Mouse (Mus musculus): Measurements from ENCODE around the gene Astl. TPM values are rescaled to one million over a fixed set of nuclear protein-coding genes. Genes with fewer than 3 reads are reported as not detected.
"Not testable (repeated sequence)": the region's sequence is repeated elsewhere in the genome, so short reads cannot be mapped to it uniquely, and the experiment has no call there.

The Astl gene
- polyA plus RNA-seq (2015; fragmentation: Nextera tagmentation; extraction: Ambion mirVana): not detected in 2 replicates

- no peak for TF ChIP-seq EP300 (IDR thresholded peaks at IDR 0.05)
- TF ChIP-seq CTCF (IDR thresholded peaks at IDR 0.05): no peak
- Histone ChIP-seq H3K4me2 (replicated peaks; ENCODE audit: low read depth, low read length) (0 out of 2 replicates have a peak within 1 kb of the TSS, but pooled peaks have one; percentile 83), H3K4me1 (ENCODE audit: insufficient read depth, low read depth, low read length) (no peaks in the 10 kb centered on the region), H3K36me3 (ENCODE audit: insufficient read depth, low read length) (no peaks in the 10 kb centered on the region), H3K9me3 (ENCODE audit: low read length) (no peaks in the 10 kb centered on the region), H3K27ac (ENCODE audit: low read length) (no peak within 1 kb of the TSS), H3K27me3 (replicated peaks; ENCODE audit: insufficient read depth, low read length) (no peaks in the 10 kb centered on the region; the same call in 1 of the 2 replicates), H3K9ac (replicated peaks; ENCODE audit: low read depth) (no peak within 1 kb of the TSS), H3K4me3 (ENCODE audit: low read depth, low read length) (no peak within 1 kb of the TSS)
- 80% methylated on average over 4 of the region's 4 CpGs for WGBS
- DNase-seq (ENCODE audit: low spot score) (no peak), ATAC-seq (no peak)
These were observed at the start of gene Astl for GRCm38 (mm10) chr2:127338416-127338815. Gene Astl, plus strand, starts transcription at chr2:127338639.

DNA sequence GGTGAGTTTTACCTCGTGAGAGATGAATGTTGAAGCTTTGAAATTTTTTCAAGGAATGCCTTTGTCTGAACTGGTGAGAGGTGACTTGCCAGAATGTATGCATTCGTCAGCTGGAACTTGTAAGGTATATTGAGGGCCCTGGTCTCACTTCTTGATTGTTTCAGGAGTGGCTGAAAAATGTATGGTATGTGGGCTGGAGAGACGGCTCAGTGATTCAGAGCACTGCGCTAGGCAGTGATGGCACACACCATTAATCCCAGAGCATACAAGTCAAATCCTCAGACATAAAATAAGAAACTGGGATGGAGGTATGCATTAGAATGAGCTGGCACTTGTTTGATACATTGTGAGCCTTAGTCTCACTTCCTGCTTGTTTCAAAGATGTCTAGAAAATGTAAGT, 46.2 kb upstream of the Astl start:
- no peaks in the 10 kb centered on the region for H3K4me1 ChIP-seq (ENCODE audit: insufficient read depth, low read depth, low read length)
- peaks cover 18% of the 10 kb centered on the region for H3K36me3 ChIP-seq (ENCODE audit: insufficient read depth, low read length)

DNA sequence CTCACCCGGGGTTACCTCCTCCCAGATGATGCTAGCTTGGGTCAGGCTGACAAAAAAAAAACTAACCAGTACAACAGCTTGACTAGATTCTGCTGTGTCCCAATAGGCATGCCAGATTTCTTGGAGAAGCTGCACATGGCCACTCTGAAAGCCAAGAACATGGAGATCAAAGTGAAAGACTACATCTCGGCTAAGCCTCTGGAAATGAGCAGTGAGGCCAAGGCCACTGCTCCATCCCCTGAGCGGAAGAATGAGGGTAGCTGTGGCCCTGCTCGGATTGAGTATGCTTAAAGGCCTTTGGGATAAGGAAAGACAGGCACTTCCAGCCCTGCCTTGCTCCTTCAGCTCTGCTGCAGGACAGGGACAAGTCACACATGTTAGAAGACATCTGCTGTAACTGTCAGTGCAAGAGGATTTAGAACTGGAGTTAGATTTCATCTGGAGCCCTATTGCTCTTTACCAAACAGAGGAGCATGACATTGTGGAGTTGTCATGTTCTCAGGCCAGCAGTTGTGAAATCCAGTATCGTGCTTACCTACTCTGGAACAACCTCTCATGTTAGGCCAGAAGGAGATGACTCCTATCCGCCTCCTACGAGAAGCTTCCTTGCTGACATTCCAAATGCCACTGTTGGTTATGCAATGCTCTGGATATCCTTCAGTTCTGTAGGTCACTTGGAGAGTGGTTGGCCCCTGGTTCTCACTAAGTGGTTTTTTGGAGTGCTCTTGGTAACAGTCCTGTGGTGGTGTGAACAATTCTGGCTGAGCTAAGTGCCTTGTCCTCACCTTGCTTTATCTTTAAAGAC, 41.2 kb upstream of the Astl start:
- WGBS: 79% methylated on average over 7 of the region's 7 CpGs
- ATAC-seq (peak; percentile 44; the same call in 1 of the 2 replicates), DNase-seq (ENCODE audit: low spot score) (peak; percentile 22)
- H3K9me3 ChIP-seq (ENCODE audit: low read length): no peaks in the 10 kb centered on the region
- no peaks in the 10 kb centered on the region for H3K4me1 ChIP-seq (ENCODE audit: insufficient read depth, low read depth, low read length)
- peaks cover 28% of the 10 kb centered on the region for H3K36me3 ChIP-seq (ENCODE audit: insufficient read depth, low read length)
- H3K4me2 ChIP-seq (replicated peaks; ENCODE audit: low read depth, low read length): no peak overlapping the region
- H3K27ac ChIP-seq (ENCODE audit: low read length): no peak overlapping the region
- no peak for TF ChIP-seq CTCF (IDR thresholded peaks at IDR 0.05)
- TF ChIP-seq EP300 (IDR thresholded peaks at IDR 0.05): peak; percentile 34; the same call in 1 of the 2 replicates
- no peak overlapping the region for H3K4me3 ChIP-seq (ENCODE audit: low read depth, low read length)
- no peak overlapping the region for H3K9ac ChIP-seq (replicated peaks; ENCODE audit: low read depth)
- no peaks in the 10 kb centered on the region for H3K27me3 ChIP-seq (replicated peaks; ENCODE audit: insufficient read depth, low read length)

More for the DNA sequence above, 46.2 kb upstream of the Astl start:
- ATAC-seq (peak; percentile 37; the same call in 1 of the 2 replicates), DNase-seq (ENCODE audit: low spot score) (no peak)
- Histone ChIP-seq H3K4me2 (replicated peaks; ENCODE audit: low read depth, low read length) (no peak overlapping the region), H3K9ac (replicated peaks; ENCODE audit: low read depth) (no peak overlapping the region), H3K9me3 (ENCODE audit: low read length) (no peaks in the 10 kb centered on the region), H3K27me3 (replicated peaks; ENCODE audit: insufficient read depth, low read length) (no peaks in the 10 kb centered on the region), H3K4me3 (ENCODE audit: low read depth, low read length) (no peak overlapping the region), H3K27ac (ENCODE audit: low read length) (no peak overlapping the region)
- TF ChIP-seq CTCF (IDR thresholded peaks at IDR 0.05) (no peak), EP300 (IDR thresholded peaks at IDR 0.05) (no peak; the same call in 1 of the 2 replicates)
- WGBS: 52% methylated on average over 4 of the region's 4 CpGs

- DNase-seq (ENCODE audit: low spot score): no peak
- TF ChIP-seq CTCF (IDR thresholded peaks at IDR 0.05) (no peak), EP300 (IDR thresholded peaks at IDR 0.05) (no peak)
- no peak overlapping the region for H3K4me2 ChIP-seq (replicated peaks; ENCODE audit: low read depth, low read length)
- WGBS: 94% methylated on average over 1 of the region's 1 CpGs
- no peaks in the 10 kb centered on the region for H3K9me3 ChIP-seq (ENCODE audit: low read length)
- H3K4me3 ChIP-seq (ENCODE audit: low read depth, low read length): no peak overlapping the region
- no peaks in the 10 kb centered on the region for H3K4me1 ChIP-seq (ENCODE audit: insufficient read depth, low read depth, low read length)
- H3K27ac ChIP-seq (ENCODE audit: low read length): no peak overlapping the region
- ATAC-seq: no peak
- H3K27me3 ChIP-seq (replicated peaks; ENCODE audit: insufficient read depth, low read length): no peaks in the 10 kb centered on the region
- H3K36me3 ChIP-seq (ENCODE audit: insufficient read depth, low read length): peaks cover 28% of the 10 kb centered on the region
- no peak overlapping the region for H3K9ac ChIP-seq (replicated peaks; ENCODE audit: low read depth)
These were observed 40.4 kb upstream of the Astl start for GRCm38 (mm10) chr2:127298056-127298455.

- no peak overlapping the region for H3K27ac ChIP-seq (ENCODE audit: low read length)
- no peaks in the 10 kb centered on the region for H3K4me1 ChIP-seq (ENCODE audit: insufficient read depth, low read depth, low read length)
- no peaks in the 10 kb centered on the region for H3K27me3 ChIP-seq (replicated peaks; ENCODE audit: insufficient read depth, low read length)
- peaks cover 23% of the 10 kb centered on the region; the same call in 1 of the 2 replicates for H3K36me3 ChIP-seq (ENCODE audit: insufficient read depth, low read length)
- no peak for TF ChIP-seq CTCF (IDR thresholded peaks at IDR 0.05)
- TF ChIP-seq EP300 (IDR thresholded peaks at IDR 0.05): no peak
- no peak overlapping the region for H3K4me3 ChIP-seq (ENCODE audit: low read depth, low read length)
- DNase-seq (ENCODE audit: low spot score) (no peak), ATAC-seq (no peak)
- no peak overlapping the region for H3K4me2 ChIP-seq (replicated peaks; ENCODE audit: low read depth, low read length)
- H3K9me3 ChIP-seq (ENCODE audit: low read length): no peaks in the 10 kb centered on the region
- no peak overlapping the region for H3K9ac ChIP-seq (replicated peaks; ENCODE audit: low read depth)
- 78% methylated on average over 3 of the region's 3 CpGs for WGBS
These were observed 37.7 kb upstream of the Astl start for GRCm38 (mm10) chr2:127300701-127301100.

DNA sequence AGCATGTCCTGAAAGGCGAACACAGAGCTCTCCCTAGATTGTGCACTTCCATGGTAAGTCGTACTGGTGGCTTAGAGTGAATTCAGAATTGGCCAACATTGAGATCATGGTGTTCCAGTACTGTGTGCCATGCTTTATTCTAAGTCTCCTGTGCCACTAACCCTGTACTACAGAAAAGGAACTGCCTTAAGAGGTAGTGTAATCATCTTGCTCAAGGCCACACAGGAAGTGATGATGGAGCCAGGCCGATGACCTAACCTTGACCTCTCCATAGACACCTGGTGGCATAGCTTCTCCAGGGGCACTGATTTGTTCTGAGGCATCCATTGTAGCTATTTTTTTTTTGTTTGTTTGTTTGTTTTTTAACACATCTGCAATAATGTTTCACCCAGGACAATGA, 36.6 kb upstream of the Astl start:
- WGBS: 85% methylated on average over 3 of the region's 3 CpGs
- Histone ChIP-seq H3K27ac (ENCODE audit: low read length) (no peak overlapping the region), H3K36me3 (ENCODE audit: insufficient read depth, low read length) (peaks cover 16% of the 10 kb centered on the region; the same call in 1 of the 2 replicates), H3K9ac (replicated peaks; ENCODE audit: low read depth) (no peak overlapping the region), H3K4me2 (replicated peaks; ENCODE audit: low read depth, low read length) (no peak overlapping the region), H3K27me3 (replicated peaks; ENCODE audit: insufficient read depth, low read length) (no peaks in the 10 kb centered on the region), H3K9me3 (ENCODE audit: low read length) (no peaks in the 10 kb centered on the region), H3K4me1 (ENCODE audit: insufficient read depth, low read depth, low read length) (no peaks in the 10 kb centered on the region), H3K4me3 (ENCODE audit: low read depth, low read length) (no peak overlapping the region)
- ATAC-seq (no peak), DNase-seq (ENCODE audit: low spot score) (no peak)
- no peak for TF ChIP-seq EP300 (IDR thresholded peaks at IDR 0.05)
- no peak for TF ChIP-seq CTCF (IDR thresholded peaks at IDR 0.05)

DNA sequence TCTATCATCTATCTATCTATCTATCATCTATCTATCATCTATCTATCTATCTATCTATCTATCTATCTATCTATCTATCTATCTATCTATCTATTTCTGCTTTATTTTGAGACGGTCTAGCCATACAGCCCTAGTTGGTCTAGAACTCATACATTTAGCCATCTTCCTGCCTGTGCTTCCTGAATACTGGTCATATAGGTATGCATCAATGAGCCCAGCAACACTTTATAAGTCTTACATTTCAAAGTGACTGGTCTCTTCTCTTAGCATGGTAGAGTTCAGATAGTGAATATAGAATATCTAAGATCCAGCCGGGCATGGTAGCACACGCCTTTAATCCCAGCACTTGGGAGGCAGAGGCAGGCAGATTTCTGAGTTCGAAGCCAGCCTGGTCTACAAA, 34.2 kb upstream of the Astl start:
- not testable (repeated sequence) for H3K4me1 ChIP-seq (ENCODE audit: insufficient read depth, low read depth, low read length); DNase-seq (ENCODE audit: low spot score); H3K36me3 ChIP-seq (ENCODE audit: insufficient read depth, low read length); H3K4me3 ChIP-seq (ENCODE audit: low read depth, low read length); H3K27ac ChIP-seq (ENCODE audit: low read length); H3K9ac ChIP-seq (replicated peaks; ENCODE audit: low read depth); H3K27me3 ChIP-seq (replicated peaks; ENCODE audit: insufficient read depth, low read length); H3K4me2 ChIP-seq (replicated peaks; ENCODE audit: low read depth, low read length); H3K9me3 ChIP-seq (ENCODE audit: low read length); ATAC-seq
- WGBS: 89% methylated on average over 4 of the region's 4 CpGs
